Mouse (Mus musculus) testis, adult 2 months (tissue): ENCODE results near the gene Slc7a14. TPM values are rescaled to one million over a fixed set of nuclear protein-coding genes. Genes with fewer than 3 reads are reported as not detected.

ENCODE experiments used
- H3K27ac ChIP-seq: fragments of 200-500 bp; 2 replicates; pipeline ENCODE4 v1.5.1; 2012; ENCODE audit warnings: low read depth, low read length; ENCODE audit not compliant: control insufficient read depth, insufficient read depth
- H3K27me3 ChIP-seq: fragments of 200-500 bp; 2 replicates; pipeline ENCODE4 v1.6.1; 2012; ENCODE audit warnings: mild to moderate bottlenecking, low read length, moderate library complexity; ENCODE audit not compliant: control insufficient read depth, insufficient read depth
- H3K36me3 ChIP-seq: fragments of 200-500 bp; 2 replicates; pipeline ENCODE4 v1.6.1; 2012; ENCODE audit warnings: mild to moderate bottlenecking, low read length; ENCODE audit not compliant: control insufficient read depth, insufficient read depth
- H3K4me1 ChIP-seq: fragments of 200-500 bp; 2 replicates; pipeline ENCODE4 v1.6.1; 2012; ENCODE audit warnings: low read length; ENCODE audit not compliant: control insufficient read depth, insufficient read depth
- H3K4me3 ChIP-seq: fragments of 200-500 bp; 2 replicates; pipeline ENCODE4 v1.5.1; 2012; ENCODE audit warnings: low read depth, mild to moderate bottlenecking, low read length, moderate library complexity, mixed read lengths; ENCODE audit not compliant: control insufficient read depth
- CTCF ChIP-seq: fragments of 200-500 bp; IDR thresholded peaks from 2 replicates; pipeline ENCODE4 v1.5.1; 2012; ENCODE audit warnings: low read depth, mild to moderate bottlenecking, inconsistent platforms, low read length, moderate library complexity; ENCODE audit not compliant: control insufficient read depth, insufficient read depth, insufficient replicate concordance
- POLR2A ChIP-seq: fragments of 200-500 bp; IDR thresholded peaks from 2 replicates; pipeline ENCODE4 v1.6.1; 2012; ENCODE audit warnings: low read depth, mild to moderate bottlenecking, inconsistent platforms, low read length, moderate library complexity; ENCODE audit not compliant: control insufficient read depth
- polyA plus RNA-seq: library from polyadenylated mRNA; depleted of rRNA; stranded (reverse); fragments of >200 nt; gene quantifications from 2 replicates; pipeline ENCODE4 v1.2.3, GENCODE M21; 2012

Slc7a14 gene
- polyA plus RNA-seq, 1 experiment, result 4.2 TPM

DNA sequence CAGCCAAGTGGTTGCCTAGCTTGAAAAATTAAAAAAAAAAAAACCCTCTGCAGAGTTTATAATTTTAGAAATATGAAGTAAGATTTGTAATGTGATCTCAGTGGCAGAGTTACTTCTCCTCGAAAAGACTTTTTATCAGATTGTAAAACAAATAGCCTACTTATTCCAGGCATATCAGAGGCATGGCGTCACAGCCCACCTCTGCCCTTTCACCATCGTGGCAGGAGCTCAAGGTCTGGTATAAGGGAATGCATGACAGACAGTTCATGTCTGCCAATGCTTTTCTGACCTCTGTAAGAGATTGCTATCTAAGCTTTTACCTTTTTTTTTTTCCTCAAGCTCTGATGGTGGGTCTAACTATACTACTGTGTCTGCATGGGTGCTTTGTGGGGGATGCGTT, 102.1 kb downstream of the Slc7a14 start:
- Histone ChIP-seq H3K4me1 (peaks cover 9% of the 10 kb centered on the region), H3K4me3 (no peak overlapping the region), H3K27me3 (no peaks in the 10 kb centered on the region), H3K36me3 (no peaks in the 10 kb centered on the region), H3K27ac (no peak overlapping the region)
- no peak for TF ChIP-seq CTCF
- no peak for TF ChIP-seq POLR2A

DNA sequence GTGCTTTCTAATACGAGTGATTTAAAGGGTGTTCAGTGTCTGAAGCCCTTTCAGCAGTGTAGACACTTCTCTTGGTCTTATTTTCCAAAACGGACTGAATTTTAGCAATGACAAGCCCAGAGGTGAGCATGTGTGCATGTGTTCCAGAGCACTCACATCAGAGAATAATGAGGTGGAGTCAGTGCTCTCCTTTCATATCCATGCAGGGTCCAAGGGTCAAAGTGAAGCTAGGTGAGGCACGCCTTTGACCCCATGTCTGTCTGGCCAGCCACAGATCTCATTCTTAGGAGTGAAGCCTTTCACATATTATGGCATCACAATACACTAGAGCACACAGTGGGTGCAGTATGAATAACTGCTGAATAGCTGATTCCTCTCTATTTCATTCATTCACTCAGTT, 105.0 kb downstream of the Slc7a14 start:
- H3K4me3 ChIP-seq, result no peak overlapping the region
- H3K27me3 ChIP-seq, result no peaks in the 10 kb centered on the region
- no peaks in the 10 kb centered on the region for H3K36me3 ChIP-seq
- no peak overlapping the region for H3K27ac ChIP-seq
- no peak for TF ChIP-seq CTCF
- no peak for TF ChIP-seq POLR2A
- H3K4me1 ChIP-seq, result peaks cover 9% of the 10 kb centered on the region

DNA sequence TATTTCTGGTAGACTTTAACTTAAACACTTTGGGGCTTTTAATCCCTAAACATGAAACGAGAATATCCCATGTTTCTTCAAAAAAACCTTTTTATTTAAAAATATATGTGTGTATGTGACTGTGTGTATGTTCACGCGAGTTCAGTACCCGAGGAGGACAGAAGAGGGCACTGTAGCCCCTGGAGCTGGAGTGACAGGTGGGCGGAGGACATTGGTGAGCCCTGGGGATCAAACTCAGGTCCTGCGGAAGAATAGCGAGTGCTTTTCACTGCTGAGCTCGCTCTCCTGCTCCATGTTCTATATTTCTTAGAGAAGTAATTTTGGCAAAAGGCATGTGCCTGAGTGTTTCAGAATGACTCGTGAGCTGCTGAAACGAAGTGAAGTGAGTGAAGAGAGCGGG, 106.2 kb downstream of the Slc7a14 start:
- no peak for TF ChIP-seq CTCF
- no peak for TF ChIP-seq POLR2A

DNA sequence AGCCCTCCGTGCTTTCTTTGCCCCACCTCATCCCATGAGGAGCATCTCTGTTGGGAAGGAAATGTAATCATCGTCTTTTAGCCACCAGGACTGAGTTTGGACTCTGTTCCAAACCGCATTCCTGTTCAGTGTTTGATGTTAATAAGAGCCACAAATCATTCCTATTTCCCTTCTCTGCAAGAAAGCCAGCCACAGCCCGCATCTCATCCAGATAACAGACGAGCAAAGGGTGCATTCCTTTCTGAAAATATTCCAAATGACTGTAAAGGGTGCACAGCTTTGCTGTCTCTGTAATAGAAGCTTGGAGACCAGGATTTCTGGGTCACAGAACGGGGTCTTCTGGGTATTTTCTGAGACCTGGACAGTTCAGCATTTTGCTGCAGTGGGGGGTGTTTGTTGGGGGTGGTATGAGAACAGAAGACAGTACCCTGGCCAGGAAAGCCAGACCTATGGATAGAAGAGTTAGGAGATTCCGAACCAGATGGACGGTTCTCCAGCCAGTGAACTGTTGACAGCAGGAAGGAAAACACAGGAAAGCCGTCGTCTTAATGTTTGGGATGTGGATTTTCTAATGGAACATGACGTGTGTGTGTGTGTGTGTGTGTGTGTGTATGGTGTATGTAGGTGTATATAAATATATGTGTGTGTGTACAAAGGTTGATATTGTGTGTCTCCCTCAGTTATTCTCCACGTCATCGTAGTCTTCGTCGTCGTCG, 110.9 kb downstream of the Slc7a14 start:
- Histone ChIP-seq H3K4me1 (no peaks in the 10 kb centered on the region), H3K36me3 (no peaks in the 10 kb centered on the region), H3K27me3 (no peaks in the 10 kb centered on the region), H3K27ac (no peak overlapping the region), H3K4me3 (no peak overlapping the region)
- TF ChIP-seq CTCF, result no peak

More for the DNA sequence above, 106.2 kb downstream of the Slc7a14 start:
- H3K4me1 ChIP-seq, result peaks cover 3% of the 10 kb centered on the region; the same call in 1 of the 2 replicates
- no peaks in the 10 kb centered on the region for H3K27me3 ChIP-seq
- no peak overlapping the region for H3K27ac ChIP-seq
- no peak overlapping the region for H3K4me3 ChIP-seq
- H3K36me3 ChIP-seq, result no peaks in the 10 kb centered on the region

DNA sequence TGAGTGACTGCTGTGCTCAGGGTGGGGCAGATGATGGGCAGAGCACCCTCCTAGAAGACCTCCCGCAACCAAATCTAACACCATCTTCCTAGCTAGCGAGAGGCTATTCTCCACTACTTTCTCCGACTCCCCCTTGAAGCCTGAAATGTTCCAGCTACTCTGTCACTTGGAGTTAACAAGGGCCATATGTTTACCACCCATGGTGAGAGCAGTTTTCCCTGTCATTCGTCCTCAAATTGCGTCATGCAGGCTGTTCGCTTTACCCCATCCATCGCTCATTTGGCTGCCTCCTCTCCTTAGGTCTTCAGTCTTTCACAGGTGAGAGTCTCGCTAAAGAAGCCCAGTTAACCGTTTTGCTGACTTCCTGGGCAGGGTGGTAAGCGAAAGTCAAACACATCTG, 118.8 kb downstream of the Slc7a14 start:
- H3K4me3 ChIP-seq, result no peak overlapping the region
- TF ChIP-seq POLR2A (no peak), CTCF (no peak)
- H3K36me3 ChIP-seq, result no peaks in the 10 kb centered on the region
- H3K4me1 ChIP-seq, result peaks cover 5% of the 10 kb centered on the region
- H3K27me3 ChIP-seq, result no peaks in the 10 kb centered on the region
- no peak overlapping the region; the same call in 1 of the 2 replicates for H3K27ac ChIP-seq

DNA sequence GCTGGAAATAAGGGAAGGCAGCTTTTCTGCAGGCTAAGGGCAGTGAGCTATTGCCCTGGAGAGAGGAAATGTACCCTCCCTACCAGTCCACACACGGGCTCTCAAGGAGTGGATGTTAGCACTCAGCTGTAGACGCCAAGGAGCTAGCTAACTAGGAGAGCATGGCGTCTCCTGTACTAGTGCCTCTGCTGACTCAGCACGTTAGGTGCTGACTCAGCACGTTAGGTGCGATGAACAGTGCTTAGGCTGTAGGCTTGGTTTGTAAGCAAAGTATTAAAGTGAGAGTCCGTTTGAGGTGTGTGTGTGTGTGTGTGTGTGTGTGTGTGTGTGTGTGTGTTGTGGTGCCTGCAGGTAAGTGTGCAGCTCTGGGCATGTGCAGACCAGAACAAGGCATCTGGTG, 119.8 kb downstream of the Slc7a14 start:
- H3K4me1 ChIP-seq, result peaks cover 5% of the 10 kb centered on the region
- H3K27me3 ChIP-seq, result no peaks in the 10 kb centered on the region
- 0 out of 2 replicates have a peak overlapping the region, but pooled peaks have one; percentile 8 for H3K27ac ChIP-seq
- no peak overlapping the region for H3K4me3 ChIP-seq
- TF ChIP-seq CTCF (no peak), POLR2A (no peak)
- no peaks in the 10 kb centered on the region for H3K36me3 ChIP-seq

DNA sequence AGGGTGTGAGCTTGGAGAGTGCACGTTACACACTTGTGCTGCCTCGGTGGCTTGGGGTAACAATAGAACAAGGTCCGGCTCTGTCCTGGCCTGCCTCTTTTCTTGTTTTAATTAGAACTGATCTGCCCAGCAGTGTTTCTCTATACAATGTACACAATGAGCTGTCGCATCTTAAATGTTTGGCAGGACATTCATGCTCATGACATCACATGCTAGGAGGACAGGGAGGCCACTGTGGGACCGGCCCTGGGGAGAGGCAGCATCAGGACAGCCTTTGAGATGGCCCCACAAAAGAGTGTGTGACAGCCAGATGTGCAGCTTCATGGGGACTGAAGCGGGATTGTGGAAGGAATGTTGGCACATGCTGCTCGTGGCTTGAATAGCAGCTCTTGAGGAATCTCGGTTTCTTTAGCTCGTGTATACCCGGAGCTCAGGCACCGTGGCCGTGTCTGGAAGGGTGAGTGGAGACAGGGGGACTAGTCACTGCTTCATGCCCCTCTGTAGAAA, 143.8 kb downstream of the Slc7a14 start:
- Histone ChIP-seq H3K27ac (no peak overlapping the region), H3K27me3 (no peaks in the 10 kb centered on the region), H3K4me1 (peaks cover 3% of the 10 kb centered on the region; the same call in 1 of the 2 replicates), H3K4me3 (no peak overlapping the region), H3K36me3 (no peaks in the 10 kb centered on the region)
- TF ChIP-seq CTCF (no peak), POLR2A (no peak)
